17 mouse cellular contexts compared by ENCODE assay signal in genomic region chr14:93725798-93726197, GRCm38 (mm10).
"Had no signal": no experiment of that assay in that cellular context is flagged by ENCODE, and none has a peak within 500 bp of the region (broad histone marks: within the 10 kb centered on the region; RNA-seq: fewer than 3 reads in every experiment).

No protein-coding gene starts in this region.

- H3K4me2 ChIP-seq: midbrain, embryonic 13.5 days; midbrain, embryonic 15.5 days; neural tube, embryonic 13.5 days; neural tube, embryonic 15.5 days had no signal

- H3K4me3 ChIP-seq: midbrain, embryonic 10.5 days; midbrain, embryonic 13.5 days; midbrain, embryonic 15.5 days; myocyte; neural tube, embryonic 13.5 days; neural tube, embryonic 15.5 days had no signal

- H3K27me3 ChIP-seq: midbrain, embryonic 13.5 days; midbrain, embryonic 15.5 days; neural tube, embryonic 13.5 days; neural tube, embryonic 15.5 days had no signal

- H3K36me3 ChIP-seq: midbrain, embryonic 10.5 days; midbrain, embryonic 13.5 days; midbrain, embryonic 15.5 days; neural tube, embryonic 13.5 days; neural tube, embryonic 15.5 days had no signal

- H3K27ac ChIP-seq: midbrain, embryonic 10.5 days; midbrain, embryonic 13.5 days; midbrain, embryonic 15.5 days; neural tube, embryonic 13.5 days; neural tube, embryonic 15.5 days had no signal

- DNase-seq: lung, adult 2 months; lung, postnatal 10 days; lung, postnatal 4 days; retina, postnatal 1 day; right cerebral cortex, adult 18-20 months; right cerebral cortex, postnatal 25 days; right cerebral cortex, postnatal 4 days; spleen, adult 18-20 months; thymus, adult 18-20 months; thymus, postnatal 14 days; thymus, postnatal 36 days had no signal

- ATAC-seq: midbrain, embryonic 13.5 days; midbrain, embryonic 15.5 days had no signal

- H3K9me3 ChIP-seq: midbrain, embryonic 10.5 days; midbrain, embryonic 13.5 days; midbrain, embryonic 15.5 days; neural tube, embryonic 13.5 days; neural tube, embryonic 15.5 days had no signal

- H3K9ac ChIP-seq: midbrain, embryonic 13.5 days; midbrain, embryonic 15.5 days; neural tube, embryonic 13.5 days; neural tube, embryonic 15.5 days had no signal

- H3K4me1 ChIP-seq: midbrain, embryonic 10.5 days; midbrain, embryonic 13.5 days; midbrain, embryonic 15.5 days; neural tube, embryonic 13.5 days; neural tube, embryonic 15.5 days had no signal
